Mouse (Mus musculus) brain, embryonic 14.5 days (tissue): ENCODE measurements around the gene Esrrg.

Source experiments
- CTCF ChIP-seq: fragments of 200-500 bp; IDR thresholded peaks from 2 replicates; pipeline ENCODE4 v1.5.1; 2012; ENCODE audit warnings: inconsistent platforms, mild to moderate bottlenecking, moderate library complexity, borderline replicate concordance; ENCODE audit not compliant: insufficient read depth, insufficient read length; ENCODE audit errors: extremely low read depth
- POLR2A ChIP-seq: fragments of 200-500 bp; IDR thresholded peaks from 2 replicates; pipeline ENCODE4 v1.6.1; 2012; ENCODE audit warnings: mild to moderate bottlenecking, inconsistent platforms, borderline replicate concordance; ENCODE audit not compliant: poor library complexity, insufficient read depth, insufficient read length, severe bottlenecking; ENCODE audit errors: extremely low read depth

GRCm38 (mm10) chr1:187736507-187736906 is 127.9 kb downstream of the Esrrg start:
- TF ChIP-seq POLR2A (no peak), CTCF (no peak)
